Mouse (Mus musculus): ENCODE measurements around the gene Lbh.

DNA sequence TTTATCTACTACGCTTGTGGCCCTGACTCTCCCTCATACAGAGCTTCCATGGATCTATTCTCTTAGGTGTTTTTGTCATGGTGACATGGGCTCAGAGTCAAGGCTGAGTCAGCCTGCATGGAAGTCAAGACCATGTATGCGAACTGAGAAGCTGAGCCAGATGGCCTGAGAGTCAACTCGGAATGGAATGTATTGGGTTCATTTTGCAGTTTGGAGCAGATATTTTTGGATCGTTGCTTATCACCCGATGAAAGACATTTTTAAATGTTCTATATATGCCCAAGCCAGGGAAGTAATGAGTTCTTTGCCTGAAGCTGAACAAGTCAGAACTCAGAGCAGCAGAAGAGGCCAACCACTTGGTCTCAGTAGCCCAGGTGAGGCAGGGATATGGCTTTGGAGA is 54.9 kb downstream of the Lbh start:
- TF ChIP-seq TAL1 (IDR thresholded peaks at IDR 0.05; ENCODE audit: low read length) (no peak), GATA1 (IDR thresholded peaks at IDR 0.05; ENCODE audit: low read length) (no peak)

Data from erythroblast, embryonic 14.5 days (primary cell).